Mouse (Mus musculus): ENCODE data around the gene Smyd3.

DNA sequence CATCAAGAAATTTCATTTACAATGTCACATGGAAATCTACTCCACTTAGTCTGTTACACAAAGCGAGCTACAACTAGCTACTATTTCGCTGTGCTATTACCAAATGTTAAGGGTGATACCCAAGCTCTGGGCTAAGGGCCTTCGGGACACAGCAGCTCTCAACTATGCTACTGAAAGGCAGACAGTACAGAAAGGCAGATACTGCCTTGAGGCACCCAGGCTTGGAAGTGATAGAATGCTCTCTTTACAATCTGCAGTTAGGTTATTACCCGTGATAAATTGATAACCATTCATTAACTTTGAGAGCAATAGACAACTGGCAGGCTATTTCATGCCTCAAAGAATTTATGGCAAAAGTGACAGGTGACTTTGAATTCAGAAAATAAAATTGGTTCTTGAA lies 37.0 kb downstream of the Smyd3 start:
- TF ChIP-seq POLR2A (IDR thresholded peaks at IDR 0.05; ENCODE audit: insufficient read depth, low read depth, low read length) (no peak), EP300 (IDR thresholded peaks at IDR 0.05; ENCODE audit: insufficient read depth, low read depth, low read length) (no peak)
